Mouse (Mus musculus): ENCODE results near the gene Cdh18.
"Not testable (repeated sequence)": the region's sequence is repeated elsewhere in the genome, so short reads cannot be mapped to it uniquely, and the experiment has no call there.

The Cdh18 gene

DNA sequence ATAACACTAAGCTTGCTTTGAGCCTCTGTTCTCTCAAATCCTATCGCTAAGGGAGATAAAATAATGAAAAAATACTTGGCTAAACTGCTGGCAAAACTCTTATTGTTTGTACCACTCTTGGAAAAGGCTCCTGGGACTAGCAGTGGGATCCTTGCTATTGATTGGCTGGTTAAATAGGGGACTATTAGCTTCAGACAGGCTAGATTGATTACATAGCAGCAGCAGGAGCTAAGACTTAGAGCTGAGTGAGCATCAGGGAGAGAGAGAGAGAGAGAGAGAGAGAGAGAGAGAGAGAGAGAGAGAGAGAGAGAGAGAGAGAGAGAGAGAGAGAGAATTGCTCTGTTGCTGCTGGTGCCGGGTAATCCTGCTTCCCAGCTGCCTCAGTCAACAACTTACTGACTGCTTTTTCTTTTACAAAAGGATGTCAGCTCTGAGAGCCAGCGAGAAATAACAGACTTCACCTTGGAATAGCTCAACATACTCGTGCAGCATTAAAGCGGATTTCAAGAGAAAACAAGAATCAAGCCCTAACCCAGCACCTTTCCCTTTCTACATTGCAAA lies at the start of gene Cdh18:
Cdh18 (plus strand) TSS at position 312 of the 561 bp plus-strand sequence.
- DNase-seq: no peak

DNA sequence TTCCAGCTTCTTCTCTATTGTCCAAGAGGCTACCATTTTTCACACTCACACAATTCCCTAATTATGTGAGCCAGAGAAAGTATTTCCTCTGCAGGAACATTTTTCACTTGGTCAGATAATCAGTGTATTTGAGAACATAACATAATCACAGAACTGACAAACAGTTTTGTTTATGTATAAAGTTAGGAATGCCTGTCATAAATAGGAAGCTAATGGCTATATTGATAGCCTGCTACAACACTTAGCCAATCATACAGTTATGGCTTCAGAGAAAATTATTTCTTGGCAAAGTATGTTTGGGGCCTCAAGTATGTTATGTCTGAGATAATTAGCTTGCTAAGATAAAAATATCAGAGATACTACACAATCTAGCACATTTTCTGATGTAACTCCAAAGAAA lies 37.6 kb upstream of the Cdh18 start:
- no peak for DNase-seq

DNA sequence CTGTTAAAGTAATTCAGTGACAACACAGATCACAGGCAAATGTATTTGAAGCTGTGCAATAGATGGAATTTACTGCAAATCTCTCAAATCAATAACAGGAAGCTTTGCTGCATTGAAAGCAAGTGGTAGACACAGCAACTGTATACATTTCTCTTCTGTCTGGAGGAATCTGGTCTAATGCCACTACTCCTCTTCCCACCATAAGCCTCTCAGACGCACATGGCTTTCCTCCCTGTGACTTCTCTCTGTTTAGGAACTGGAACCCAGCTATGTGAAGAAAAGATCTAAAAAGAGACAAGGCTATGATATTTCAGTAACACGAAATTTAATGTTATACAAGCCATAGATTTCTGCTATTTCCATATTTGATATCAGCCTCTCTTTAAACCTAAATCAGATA lies 13.0 kb upstream of the Cdh18 start:
- no peak for DNase-seq

DNA sequence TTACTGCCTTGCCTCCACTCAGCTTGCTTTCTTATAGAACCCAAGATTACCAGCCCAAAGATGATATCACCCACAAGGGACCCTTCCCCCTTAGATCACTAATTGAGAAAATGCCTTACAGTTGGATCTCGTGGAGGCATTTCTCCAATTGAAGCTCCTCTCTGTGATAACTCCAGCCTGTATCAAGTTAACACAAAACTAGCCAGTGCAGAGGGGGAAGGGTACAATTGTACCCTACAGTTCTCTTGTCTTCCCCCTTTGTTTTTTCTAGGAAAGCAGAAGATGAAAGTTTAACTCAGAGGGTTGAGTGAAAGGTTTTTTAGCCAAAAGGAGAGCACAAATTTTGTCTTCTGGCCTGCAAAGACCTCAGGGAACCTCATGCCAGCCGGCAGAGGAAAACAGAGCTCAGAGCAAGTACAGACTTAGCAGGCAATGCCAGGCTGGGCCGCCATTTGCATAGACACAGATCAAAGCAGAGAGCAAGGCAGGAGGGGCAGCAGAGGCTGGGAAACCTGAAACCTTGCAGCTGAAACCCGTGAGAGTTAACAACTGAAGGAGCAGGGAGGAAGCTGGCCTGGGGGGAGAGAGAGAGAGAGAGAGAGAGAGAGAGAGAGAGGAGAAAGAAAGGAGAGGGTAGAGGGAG lies 29.3 kb downstream of the Cdh18 start:
- no peak for DNase-seq

DNA sequence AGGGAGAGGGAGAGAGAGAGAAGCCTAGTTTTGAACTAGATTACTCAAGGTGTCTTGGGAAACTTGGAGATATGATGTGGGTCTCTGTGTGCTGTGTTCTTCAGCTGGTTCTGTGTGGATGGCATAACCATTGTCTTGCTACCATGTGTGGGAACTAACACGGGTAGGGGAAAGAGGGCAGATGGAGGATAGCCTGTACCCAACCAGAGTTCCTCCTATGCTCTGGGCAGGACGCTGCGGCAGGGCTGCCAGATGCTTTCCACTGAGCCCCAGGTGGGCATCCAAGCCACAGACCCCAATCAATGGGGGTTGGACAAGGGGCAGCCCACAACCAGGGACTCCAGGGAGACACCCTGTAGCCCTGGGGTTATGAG lies 29.8 kb downstream of the Cdh18 start:
- no peak for DNase-seq

DNA sequence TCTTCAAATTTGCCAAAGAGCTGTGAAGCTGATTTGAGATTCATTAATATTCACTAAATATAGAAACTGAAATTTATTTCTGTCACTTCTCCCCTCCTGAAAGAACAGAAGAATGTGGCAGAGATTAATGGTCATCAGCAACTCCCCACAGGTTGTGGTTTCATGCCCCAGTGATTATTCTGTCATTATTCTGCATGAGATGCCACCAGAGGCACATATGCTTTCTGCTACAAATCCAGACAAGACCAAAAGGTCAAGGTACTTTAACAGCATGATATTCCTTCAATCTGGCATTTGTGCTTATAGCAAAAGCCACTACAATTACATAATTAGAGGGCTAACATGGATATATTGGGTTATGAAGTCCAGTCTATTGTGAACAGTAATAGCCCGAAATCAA lies 35.8 kb downstream of the Cdh18 start:
- peak; percentile 44 for DNase-seq

DNA sequence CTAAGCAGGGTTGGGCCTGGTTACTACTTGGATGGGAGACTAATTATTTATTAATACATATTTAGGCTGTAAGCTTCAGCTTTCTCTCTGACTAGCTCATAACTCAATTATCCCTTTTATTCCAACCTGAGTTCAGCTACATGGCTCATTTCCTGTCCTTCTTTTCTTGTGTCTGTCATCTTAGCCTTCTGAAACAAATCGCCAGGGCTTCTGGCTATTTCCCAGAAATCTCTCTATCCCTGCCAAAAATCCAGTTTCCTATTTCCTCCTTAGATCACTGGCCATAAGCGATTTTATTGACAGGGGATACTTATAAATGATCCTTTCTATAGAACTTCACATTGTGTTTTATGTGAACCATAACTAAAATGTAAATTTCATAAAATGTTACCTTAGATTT lies 167.6 kb downstream of the Cdh18 start:
- DNase-seq: no peak

DNA sequence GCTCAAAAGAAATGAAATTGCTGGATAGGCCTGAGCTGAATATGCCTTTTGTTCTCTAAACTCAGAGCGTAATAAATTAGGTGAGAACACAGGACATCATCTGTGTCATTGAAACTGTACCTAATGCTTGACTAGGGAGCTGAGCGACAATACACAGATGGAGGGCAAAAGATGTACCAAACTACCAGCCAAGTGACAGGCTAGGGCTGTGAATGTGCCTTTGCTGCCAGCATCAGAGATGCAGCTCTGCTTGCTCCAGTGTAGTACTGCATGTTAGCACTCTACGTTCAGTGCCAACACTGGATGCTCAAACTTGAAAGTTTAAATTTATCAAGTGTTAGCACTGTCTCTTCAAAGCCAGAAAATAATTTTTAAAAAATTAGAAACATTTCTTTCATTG lies 168.9 kb downstream of the Cdh18 start:
- DNase-seq: peak; percentile 49

DNA sequence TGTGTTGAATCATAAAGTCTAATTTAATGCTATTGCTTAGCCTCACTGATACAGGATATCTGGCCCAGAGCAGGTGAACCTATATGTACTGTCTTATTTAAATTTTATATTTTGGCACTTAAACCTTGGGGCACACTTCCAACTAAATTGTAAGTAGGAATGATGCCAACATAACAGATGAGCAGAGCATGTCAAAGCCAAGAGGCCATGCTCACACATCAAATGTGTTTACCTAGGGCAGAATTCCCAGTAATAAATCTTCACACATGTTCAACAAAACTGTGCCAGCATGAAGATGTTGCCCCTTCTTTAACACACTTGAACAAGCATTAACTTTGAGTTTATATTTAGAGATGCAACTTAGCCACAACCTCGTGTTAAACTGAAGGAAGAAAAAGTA lies 177.8 kb downstream of the Cdh18 start:
- DNase-seq: no peak

DNA sequence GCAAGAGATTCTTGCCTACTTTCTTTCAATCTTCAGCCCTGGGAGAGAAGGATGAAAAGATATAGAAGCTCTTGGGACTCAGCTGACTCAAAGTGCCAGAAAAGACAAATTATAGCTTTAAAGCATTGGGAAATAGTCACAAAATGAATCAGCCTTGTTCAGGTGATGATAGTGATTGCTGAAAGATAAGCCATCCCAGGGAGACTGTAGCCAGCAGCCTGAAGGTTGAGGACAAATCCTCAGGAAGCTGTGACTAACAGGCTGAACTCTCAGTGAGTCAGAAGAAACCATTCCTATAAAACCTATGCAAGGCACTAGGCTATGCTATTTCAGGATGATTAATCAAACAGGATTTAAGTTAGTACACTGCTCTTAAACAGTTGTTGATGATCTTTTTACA lies 184.2 kb downstream of the Cdh18 start:
- DNase-seq: no peak

DNA sequence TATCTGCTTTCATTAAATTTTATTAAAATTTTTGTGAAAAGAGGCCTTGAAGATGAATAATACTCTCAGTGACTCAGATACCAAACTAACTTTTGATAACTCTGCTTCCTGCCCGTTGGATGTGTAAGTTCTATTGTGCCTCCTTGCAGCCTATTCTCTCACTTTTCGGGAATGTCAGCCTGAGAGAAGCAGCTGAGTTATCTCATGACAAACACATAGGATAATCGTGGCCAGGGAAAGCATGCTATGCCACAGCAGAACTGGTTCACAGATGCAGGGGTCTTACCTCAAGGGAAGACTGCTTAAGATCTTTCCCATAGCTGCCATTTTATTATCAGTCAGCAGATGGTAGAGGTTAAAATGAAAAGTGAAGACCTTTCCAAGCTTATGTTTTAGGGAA lies 187.3 kb downstream of the Cdh18 start:
- no peak for DNase-seq

DNA sequence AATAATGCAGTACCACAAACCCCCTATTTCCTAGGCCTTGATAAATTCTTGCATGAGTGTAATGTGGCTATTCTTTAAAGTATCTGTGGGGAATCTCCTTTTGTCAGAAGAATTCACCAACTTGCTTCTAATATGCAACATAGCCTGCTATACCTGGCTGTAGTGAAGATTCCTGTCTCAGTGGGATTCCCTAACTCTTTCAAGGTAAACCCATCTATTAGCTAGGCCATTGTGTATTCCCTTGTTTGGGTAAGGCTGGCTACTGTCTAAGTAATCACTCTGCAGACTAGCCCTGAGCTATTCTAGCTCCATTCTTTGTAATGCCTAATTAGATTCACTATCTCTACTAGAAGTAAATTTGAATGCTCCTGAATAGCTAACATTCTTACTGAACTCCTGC lies 212.4 kb downstream of the Cdh18 start:
- not testable (repeated sequence) for DNase-seq

DNA sequence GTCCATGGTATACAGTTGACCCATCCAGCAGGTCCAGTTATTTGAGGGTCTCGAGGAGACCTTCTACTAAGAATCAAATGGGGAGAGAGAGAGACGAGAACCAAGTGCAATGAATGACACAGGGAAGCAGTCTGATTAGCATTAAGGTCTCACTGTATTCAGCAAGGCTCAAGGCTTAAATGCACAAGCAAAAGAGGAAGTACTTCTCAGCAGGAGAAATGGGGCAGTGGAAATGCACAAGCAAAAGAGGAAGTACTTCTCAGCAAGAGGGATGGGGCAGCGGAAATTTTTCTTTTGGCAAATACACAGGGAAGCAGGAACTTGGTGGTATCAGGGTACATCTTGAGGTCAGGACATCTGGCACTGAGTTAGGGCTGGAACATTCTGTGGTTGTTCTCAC lies 217.8 kb downstream of the Cdh18 start:
- not testable (repeated sequence) for DNase-seq

DNA sequence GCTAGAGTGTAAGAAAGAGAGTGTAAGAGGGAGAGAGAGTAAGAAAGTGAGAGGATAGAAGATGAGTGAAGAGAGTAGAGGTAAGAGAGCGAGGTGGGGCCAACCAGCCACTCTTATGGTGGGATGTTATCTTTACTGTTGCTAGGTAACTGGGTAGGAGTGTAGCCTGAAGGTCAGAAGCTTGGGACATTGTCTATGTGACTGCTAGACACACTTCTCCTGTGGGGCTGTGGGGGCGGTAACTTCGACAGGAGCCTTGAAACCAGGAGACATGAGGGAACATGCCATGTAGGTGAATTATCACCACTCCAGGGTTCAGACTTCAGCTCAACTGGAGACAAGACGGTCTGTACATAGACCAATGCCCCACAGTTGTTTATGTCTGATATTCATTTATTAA lies 227.5 kb downstream of the Cdh18 start:
- DNase-seq: no peak

DNA sequence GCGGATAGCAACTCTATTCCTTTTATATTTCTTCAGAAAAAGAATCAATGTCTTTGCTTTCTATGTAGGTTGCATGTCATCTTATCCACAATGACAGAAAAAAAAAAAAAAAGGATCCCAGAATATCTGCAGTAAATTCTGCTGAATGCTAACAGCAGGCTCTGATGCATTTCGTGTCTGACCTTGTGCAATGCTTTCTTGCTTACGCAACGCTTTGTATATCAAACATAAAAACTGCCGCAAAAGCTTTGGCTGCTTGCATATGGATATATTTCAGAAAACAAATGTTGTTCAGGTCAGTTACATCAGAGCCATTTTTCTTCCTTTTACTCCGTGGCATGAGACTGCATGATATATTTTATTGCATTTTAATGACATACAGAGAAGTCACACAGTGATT lies 240.9 kb downstream of the Cdh18 start:
- no peak for DNase-seq

DNA sequence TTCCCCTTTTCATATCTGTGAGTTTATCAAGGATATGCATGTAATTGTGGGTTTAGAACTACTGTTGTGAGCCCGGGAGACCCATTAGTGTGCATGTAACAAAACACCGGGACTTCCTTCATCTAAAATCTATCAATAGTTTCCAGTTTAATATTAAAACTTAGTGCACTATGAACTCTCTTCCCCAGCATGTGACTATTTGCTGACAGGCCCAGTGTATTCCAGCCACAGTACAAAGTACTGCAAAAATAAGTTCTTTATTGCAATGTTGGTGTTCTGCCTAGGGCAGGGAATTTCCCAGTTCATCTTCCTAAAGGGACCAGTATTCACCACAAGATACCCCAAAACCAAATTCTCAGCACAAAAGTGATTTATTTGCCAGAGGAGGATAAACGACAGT lies 243.0 kb downstream of the Cdh18 start:
- no peak for DNase-seq

DNA sequence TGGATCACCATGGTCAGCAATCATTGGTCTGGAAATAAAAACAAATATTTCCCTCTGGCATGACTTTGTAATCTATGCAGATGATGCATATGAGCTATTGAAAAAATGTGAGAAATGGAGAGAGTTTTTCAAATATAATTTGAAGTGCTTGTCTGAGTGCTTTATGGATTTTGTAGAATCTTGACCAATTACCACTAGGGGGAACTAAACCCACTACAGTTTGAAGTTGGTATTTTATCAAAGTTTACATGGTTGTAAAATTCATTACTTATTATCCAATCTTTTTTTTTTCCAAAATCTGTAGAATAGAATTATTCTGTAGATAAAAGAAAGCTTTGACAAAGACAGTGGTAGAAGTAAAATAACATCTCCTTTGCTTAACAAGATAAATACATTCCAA lies 284.3 kb downstream of the Cdh18 start:
- no peak for DNase-seq

DNA sequence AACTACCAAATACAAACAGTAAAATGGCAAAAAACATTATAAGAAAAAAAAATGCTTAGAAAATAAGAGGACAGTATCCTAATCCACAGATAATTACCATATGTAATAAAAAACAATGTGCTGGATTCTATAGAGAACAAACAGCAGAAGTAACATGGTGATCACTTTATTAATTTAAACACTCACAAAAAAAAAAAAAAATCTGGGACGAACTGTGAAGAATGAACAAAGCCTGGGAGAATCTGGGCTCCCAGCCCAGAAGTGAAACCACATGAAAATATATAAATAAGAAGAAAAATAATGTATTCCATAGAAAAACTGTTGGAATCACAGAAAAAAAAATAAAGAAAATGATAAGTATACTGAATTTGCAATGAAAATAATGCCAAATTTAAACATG lies 288.4 kb downstream of the Cdh18 start:
- DNase-seq: no peak

DNA sequence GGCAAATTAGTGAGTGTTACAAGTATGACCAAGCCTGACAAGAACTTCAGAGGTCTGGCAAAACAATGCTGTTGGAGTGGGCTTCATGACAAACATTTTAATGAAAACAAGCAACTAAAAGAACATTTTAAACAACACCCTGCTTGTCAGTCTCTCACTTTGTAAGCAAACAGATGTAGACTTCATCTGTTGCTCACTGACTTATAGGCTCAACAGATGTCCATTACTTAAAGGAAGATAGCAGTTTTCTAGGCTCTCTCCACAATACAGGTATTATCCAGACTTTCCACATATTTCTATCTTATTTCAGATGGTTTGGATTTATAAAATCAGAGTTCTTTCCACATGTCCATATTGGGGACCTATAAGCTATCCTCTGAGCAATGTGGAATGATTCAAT lies 308.9 kb downstream of the Cdh18 start:
- no peak for DNase-seq

DNA sequence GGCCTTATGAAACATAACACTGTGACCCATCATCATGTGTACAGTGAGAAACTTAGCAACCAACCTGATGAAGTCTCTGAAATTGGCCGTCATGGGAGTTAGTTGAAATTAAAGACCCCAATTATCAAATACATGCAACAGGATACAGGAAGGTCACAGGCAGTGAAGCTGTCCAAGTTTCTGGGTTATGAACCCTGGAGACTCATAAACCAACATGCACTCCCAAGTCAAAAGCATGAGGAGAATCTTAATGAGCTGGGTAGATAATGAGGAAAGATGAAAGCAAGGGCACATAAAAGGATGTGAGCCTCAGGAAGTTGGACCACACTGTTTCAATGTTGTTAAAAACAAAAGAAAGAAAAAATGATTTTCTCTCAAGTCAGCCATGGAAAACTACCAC lies 321.9 kb downstream of the Cdh18 start:
- DNase-seq: no peak

DNA sequence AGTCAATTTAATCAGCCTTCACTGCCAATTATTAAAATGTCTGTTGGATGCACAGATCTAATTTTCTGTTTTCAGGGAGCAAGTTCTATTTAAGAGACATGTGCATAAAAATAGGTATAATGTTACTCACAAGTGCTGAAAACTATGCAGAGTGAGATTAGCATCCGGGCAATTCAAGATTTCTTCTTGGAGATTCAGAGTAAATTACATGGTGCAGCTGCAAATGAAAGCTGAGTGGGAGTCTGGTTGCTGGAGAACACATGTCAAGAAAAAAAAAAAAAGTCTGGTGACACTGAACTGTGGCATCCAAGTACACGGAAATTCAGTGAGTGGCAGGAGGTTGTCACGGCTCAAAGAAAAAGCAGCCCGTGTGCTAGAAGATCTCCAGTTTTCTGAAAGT lies 348.9 kb downstream of the Cdh18 start:
- DNase-seq: no peak

DNA sequence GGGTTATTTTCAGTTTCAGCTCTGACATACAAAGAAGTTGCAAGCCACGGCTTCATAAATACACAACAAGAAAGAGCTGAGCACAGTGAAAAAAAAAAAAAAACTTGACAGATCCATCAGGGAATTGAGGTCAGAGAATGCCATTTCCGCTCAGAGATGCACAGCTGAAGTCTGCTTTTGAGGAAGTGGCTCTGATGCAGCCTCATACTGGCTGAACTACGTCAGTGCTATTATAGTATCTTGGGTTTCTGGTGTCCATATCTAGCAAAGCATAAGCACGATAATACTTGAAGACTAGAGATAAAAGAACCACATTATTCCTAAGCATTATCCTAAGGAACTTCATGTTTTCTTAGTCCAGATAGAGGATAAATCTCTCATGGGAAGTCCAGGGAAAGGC lies 349.4 kb downstream of the Cdh18 start:
- no peak for DNase-seq

DNA sequence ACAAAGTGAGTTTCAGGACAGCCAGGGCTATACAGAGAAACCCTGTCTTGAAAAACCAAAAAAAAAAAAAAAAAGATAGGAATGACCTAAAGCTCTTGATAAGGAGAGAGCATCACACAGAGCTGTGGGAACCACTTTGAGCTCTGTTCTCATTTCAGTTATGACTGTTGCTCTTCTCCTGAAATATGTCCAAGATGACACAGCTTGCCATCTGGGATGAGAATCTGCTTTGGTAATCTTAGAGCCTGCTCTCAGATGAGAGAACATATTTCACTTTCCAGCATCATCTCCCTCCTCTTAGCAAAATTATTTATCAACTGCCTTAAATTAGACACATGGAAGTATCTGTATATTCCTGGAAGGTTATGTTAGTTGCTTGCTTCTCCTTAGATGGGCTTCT lies 365.6 kb downstream of the Cdh18 start:
- DNase-seq: peak; percentile 34

DNA sequence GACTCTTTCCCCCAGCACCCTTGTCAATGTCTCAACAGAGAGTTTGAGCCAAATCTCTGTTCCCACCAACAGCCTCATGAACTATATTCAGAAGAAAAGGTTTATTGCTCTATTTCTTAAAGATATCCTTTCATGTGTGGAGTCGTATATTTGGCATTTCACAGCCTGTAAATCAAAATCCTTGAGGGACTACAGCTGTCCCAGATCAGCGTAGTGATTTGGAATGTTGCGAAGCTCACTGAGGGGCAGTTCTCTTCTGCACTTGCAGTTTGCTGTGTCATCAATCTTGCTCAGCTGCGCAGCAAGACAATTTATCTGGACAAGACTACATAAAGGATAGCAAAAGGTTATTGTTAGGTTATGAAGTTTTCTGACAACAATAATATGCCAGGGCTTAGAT lies 385.5 kb downstream of the Cdh18 start:
- no peak for DNase-seq

DNA sequence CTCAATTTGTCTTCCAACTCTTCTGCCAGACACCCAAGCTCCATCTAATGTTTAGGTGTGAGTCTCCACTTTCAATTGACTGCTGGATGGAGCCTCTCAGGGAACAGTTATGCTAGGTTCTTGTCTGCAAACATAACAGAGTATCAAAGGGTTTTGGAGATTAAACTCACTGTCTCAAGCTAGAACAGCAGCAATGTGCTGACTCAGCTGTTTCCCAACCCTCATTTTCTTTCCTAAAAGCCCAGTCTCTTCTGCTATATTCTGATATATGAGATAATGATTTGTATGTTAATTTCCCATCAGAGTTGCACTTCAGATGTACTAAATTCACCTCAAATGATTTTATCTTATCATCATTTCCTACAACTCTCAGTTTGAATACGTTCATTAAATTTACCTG lies 398.4 kb downstream of the Cdh18 start:
- no peak for DNase-seq

DNA sequence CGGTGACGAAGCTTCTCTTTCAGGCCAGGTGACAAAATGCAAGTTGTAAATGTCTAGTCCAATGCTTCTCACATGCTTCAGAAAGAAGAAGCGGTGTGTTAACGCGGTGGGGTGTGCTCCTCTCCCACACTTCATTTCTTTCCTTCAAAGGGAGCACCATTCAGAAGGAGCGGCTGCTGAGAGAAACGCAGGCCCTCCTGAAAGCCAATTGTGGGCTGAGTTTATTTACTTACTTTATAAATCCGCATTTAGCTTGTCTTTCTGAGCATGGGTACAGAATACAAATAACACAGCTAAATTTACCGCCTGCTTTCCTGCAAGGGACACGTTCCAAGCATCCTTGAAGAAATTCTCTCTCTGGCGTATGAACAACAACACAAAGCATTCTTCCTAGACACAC lies 420.6 kb downstream of the Cdh18 start:
- no peak for DNase-seq
